Mouse (Mus musculus) heart, embryonic 14.5 days (tissue): ENCODE results near the gene Ciao2a. TPM values are rescaled to one million over a fixed set of nuclear protein-coding genes. Genes with fewer than 3 reads are reported as not detected.

Source experiments
- ATAC-seq: fragments of 200-750 bp; cut with Nextera tagmentation; 2 replicates; pipeline ENCODE4 v1.8.0; 2017; ENCODE audit warnings: low read depth, moderate TSS enrichment; ENCODE audit not compliant: insufficient number of reproducible peaks, insufficient read depth, low FRiP score
- H3K27ac ChIP-seq, 2 experiments: fragments of 200-500 bp in 1 of 2; fragments of 300-500 bp in 1 of 2; sonication (generic) in 1 of 2; replicated peaks in 1 of 2; 2 replicates each; pipeline ENCODE4 v1.5.1; 2012 to 2014; ENCODE audit warnings: low read depth in 2 of 2, low read length in 2 of 2, control low read depth in 1 of 2, mild to moderate bottlenecking in 1 of 2, mixed read lengths in 1 of 2; ENCODE audit not compliant: control insufficient read depth in 1 of 2, insufficient read depth in 1 of 2
- H3K27me3 ChIP-seq: fragments of 300-500 bp; sonication (generic); 2 replicates; pipeline ENCODE4 v1.6.1; 2014; ENCODE audit warnings: mild to moderate bottlenecking, low read length, control low read depth; ENCODE audit not compliant: control insufficient read depth, insufficient read depth
- H3K36me3 ChIP-seq: fragments of 300-500 bp; sonication (generic); 2 replicates; pipeline ENCODE4 v1.6.1; 2014; ENCODE audit warnings: mild to moderate bottlenecking, control low read depth, low read length, mixed read lengths; ENCODE audit not compliant: control insufficient read depth, insufficient read depth
- H3K4me1 ChIP-seq, 2 experiments: fragments of 200-500 bp in 1 of 2; fragments of 300-500 bp in 1 of 2; sonication (generic) in 1 of 2; 2 replicates each; pipeline ENCODE4 v1.6.1; 2012 to 2014; ENCODE audit warnings: low read length in 2 of 2, control low read depth in 1 of 2, mixed read lengths in 1 of 2; ENCODE audit not compliant: control insufficient read depth in 2 of 2, insufficient read depth in 2 of 2
- H3K4me2 ChIP-seq: fragments of 300-500 bp; sonication (generic); 2 replicates; pipeline ENCODE4 v1.6.1; 2014; ENCODE audit warnings: mild to moderate bottlenecking, low read length
- H3K4me3 ChIP-seq, 2 experiments: fragments of 200-500 bp in 1 of 2; fragments of 300-500 bp in 1 of 2; sonication (generic) in 1 of 2; 2 replicates each; pipeline ENCODE4 v1.5.1; 2012 to 2014; ENCODE audit warnings: low read length in 2 of 2, mild to moderate bottlenecking in 2 of 2, control low read depth in 1 of 2, low read depth in 1 of 2, moderate library complexity in 1 of 2; ENCODE audit not compliant: control insufficient read depth in 1 of 2, insufficient read depth in 1 of 2
- H3K9ac ChIP-seq: fragments of 300-500 bp; sonication (generic); 2 replicates; pipeline ENCODE4 v1.6.1; 2014; ENCODE audit warnings: mild to moderate bottlenecking, low read length
- H3K9me3 ChIP-seq: fragments of 300-500 bp; sonication (generic); 2 replicates; pipeline ENCODE4 v1.6.1; 2016; ENCODE audit warnings: low read length, control low read depth; ENCODE audit not compliant: control insufficient read depth
- WGBS: fragments of 180-500 bp; shearing (Covaris S2); extraction: QIAGEN DNeasy Blood & Tissue Kit; methylation state at CpG from one replicate; pipeline ENCODE4 v1.1.7; 2014; 5-methylcytosine and 5-hydroxymethylcytosine counted together
- polyA plus RNA-seq: library from polyadenylated mRNA; unstranded; fragments of >200 nt; fragmentation: Nextera tagmentation; extraction: Ambion mirVana; gene quantifications from 2 replicates; pipeline ENCODE4 v1.2.1, GENCODE M21; 2014

Gene Ciao2a
- polyA plus RNA-seq, 1 experiment from 2014 or later: 163 TPM

- Histone ChIP-seq H3K9ac (no peak overlapping the region), H3K27me3 (no peaks in the 10 kb centered on the region), H3K4me1 (no peaks in the 10 kb centered on the region), H3K4me3 (no peak overlapping the region), H3K9me3 (no peaks in the 10 kb centered on the region), H3K36me3 (peaks cover 87% of the 10 kb centered on the region), H3K27ac (no peak overlapping the region), H3K4me2 (no peak overlapping the region)
- no peak for ATAC-seq
- WGBS: 91% methylated on average over 8 of the region's 8 CpGs
These were observed 21.2 kb upstream of the Ciao2a start for GRCm38 (mm10) chr9:66105168-66105567.

GRCm38 (mm10) chr9:66109574-66109973 is 16.8 kb upstream of the Ciao2a start:
- no peak overlapping the region for H3K4me2 ChIP-seq
- H3K9me3 ChIP-seq: no peaks in the 10 kb centered on the region
- no peak overlapping the region for H3K27ac ChIP-seq
- no peak for ATAC-seq
- no peaks in the 10 kb centered on the region for H3K27me3 ChIP-seq
- no peak overlapping the region for H3K9ac ChIP-seq
- WGBS: 97% methylated on average over 1 of the region's 1 CpGs
- no peak overlapping the region for H3K4me3 ChIP-seq
- H3K4me1 ChIP-seq: no peaks in the 10 kb centered on the region
- H3K36me3 ChIP-seq: peaks cover 45% of the 10 kb centered on the region

GRCm38 (mm10) chr9:66110126-66110525 is 16.3 kb upstream of the Ciao2a start:
- Histone ChIP-seq H3K9me3 (no peaks in the 10 kb centered on the region), H3K4me1 (no peaks in the 10 kb centered on the region), H3K9ac (no peak overlapping the region), H3K36me3 (peaks cover 41% of the 10 kb centered on the region), H3K27me3 (no peaks in the 10 kb centered on the region), H3K4me3 (no peak overlapping the region), H3K27ac (0 out of 4 replicates have a peak overlapping the region, but pooled peaks of 1 of the 2 experiments have one; percentile 19), H3K4me2 (no peak overlapping the region)
- 61% methylated on average over 8 of the region's 8 CpGs for WGBS
- no peak for ATAC-seq

DNA sequence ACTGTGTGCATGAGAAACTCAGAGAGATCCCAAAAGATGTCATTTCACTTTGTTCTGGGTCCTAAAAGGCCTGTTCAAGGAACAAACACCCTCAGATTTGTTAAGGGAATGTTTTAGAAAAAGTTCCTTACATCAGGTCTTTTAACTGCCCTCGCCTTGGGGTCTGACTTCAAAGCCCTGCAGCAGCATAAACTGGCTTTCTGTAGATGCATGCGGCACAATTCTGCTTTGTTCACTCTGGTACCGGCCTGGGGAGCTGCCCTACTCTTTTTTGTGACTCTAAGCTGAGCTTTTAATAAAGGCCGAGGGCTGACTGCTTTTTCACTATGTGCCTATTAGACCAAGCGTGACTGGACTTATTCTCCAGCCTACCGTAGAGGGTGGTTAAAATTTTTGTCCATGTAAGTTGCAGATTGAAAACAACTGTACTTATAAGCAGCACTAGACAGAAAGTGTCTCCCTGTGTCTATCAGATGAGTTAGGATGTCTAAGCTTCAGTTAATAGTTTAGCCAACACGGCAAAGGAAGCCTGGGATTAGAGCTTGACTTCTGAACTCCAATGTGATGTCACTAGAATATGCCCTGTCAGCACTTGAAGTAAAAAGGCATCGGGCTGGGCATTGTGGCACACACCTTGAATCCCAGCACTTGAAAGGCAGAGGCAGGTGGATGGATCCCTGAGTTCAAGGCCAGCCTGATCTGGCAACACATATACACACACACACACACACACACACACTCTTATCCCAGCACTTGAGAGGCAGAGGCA is 15.6 kb upstream of the Ciao2a start:
- Histone ChIP-seq H3K9me3 (no peaks in the 10 kb centered on the region), H3K9ac (no peak overlapping the region), H3K4me1 (no peaks in the 10 kb centered on the region), H3K27ac (no peak overlapping the region), H3K4me3 (no peak overlapping the region), H3K36me3 (peaks cover 43% of the 10 kb centered on the region), H3K4me2 (no peak overlapping the region), H3K27me3 (no peaks in the 10 kb centered on the region)
- WGBS: 83% methylated on average over 8 of the region's 8 CpGs
- ATAC-seq: no peak

DNA sequence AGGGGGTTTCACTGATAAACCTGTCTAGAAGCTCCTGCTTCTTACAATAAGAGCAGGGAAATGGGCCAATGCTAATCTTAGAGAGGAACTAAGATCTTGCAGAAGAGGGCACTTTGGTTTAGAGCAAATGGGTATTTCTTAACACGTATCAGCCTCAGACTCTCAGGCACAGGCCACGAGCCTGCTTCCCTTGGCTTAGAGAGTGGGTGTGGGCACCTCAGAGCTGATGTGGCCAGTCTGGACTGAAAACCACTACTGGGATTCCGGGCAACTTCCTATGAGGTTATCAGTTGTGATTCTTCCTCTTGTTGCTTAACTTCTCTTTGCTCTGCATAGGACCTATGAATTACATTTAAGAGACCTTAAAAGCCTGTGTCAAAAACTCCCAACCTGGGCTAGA is 12.1 kb upstream of the Ciao2a start:
- no peaks in the 10 kb centered on the region for H3K4me1 ChIP-seq
- no peak overlapping the region for H3K4me2 ChIP-seq
- no peaks in the 10 kb centered on the region for H3K9me3 ChIP-seq
- no peak overlapping the region for H3K9ac ChIP-seq
- no peak overlapping the region for H3K27ac ChIP-seq
- H3K4me3 ChIP-seq: no peak overlapping the region
- H3K36me3 ChIP-seq: peaks cover 13% of the 10 kb centered on the region
- WGBS: 67% methylated on average over 3 of the region's 3 CpGs
- H3K27me3 ChIP-seq: no peaks in the 10 kb centered on the region
- ATAC-seq: no peak

DNA sequence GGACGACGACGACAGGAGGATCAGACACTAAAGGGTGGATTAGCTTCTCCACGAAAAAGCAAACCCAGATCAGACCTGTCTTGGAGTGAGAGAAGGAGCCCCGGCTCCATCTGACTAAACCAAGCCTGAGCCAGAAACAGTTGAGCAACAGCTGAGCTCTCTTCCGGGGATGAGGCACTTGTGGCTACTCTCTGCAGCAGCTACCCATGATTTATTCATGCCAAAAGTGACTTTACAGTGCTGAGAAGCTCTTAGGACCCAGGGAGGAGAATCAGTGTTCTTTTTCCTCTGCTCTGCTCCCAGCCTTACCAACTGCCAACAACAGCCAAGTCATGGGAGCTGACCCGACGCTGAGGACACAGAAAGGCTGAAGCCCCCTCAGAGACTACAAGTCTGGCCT is 9.5 kb upstream of the Ciao2a start:
- H3K4me1 ChIP-seq: no peaks in the 10 kb centered on the region
- 54% methylated on average over 8 of the region's 8 CpGs for WGBS
- no peak for ATAC-seq
- H3K4me3 ChIP-seq: no peak overlapping the region
- H3K27me3 ChIP-seq: no peaks in the 10 kb centered on the region
- no peak overlapping the region for H3K27ac ChIP-seq
- H3K9ac ChIP-seq: 0 out of 2 replicates have a peak overlapping the region, but pooled peaks have one; percentile 34
- H3K36me3 ChIP-seq: peaks cover 12% of the 10 kb centered on the region; the same call in 1 of the 2 replicates
- H3K9me3 ChIP-seq: no peaks in the 10 kb centered on the region
- no peak overlapping the region for H3K4me2 ChIP-seq

- Histone ChIP-seq H3K9ac (no peak overlapping the region), H3K4me3 (no peak overlapping the region), H3K4me1 (peaks cover 0 to 11% of the 10 kb centered on the region in 2 experiments; a peak in 2 of 4 replicates), H3K27me3 (no peaks in the 10 kb centered on the region), H3K9me3 (no peaks in the 10 kb centered on the region), H3K27ac (no peak overlapping the region), H3K36me3 (peaks cover 15% of the 10 kb centered on the region; the same call in 1 of the 2 replicates), H3K4me2 (no peak overlapping the region)
- WGBS: 85% methylated on average over 2 of the region's 2 CpGs
- no peak for ATAC-seq
These were observed 6.9 kb upstream of the Ciao2a start for GRCm38 (mm10) chr9:66119498-66119897.

DNA sequence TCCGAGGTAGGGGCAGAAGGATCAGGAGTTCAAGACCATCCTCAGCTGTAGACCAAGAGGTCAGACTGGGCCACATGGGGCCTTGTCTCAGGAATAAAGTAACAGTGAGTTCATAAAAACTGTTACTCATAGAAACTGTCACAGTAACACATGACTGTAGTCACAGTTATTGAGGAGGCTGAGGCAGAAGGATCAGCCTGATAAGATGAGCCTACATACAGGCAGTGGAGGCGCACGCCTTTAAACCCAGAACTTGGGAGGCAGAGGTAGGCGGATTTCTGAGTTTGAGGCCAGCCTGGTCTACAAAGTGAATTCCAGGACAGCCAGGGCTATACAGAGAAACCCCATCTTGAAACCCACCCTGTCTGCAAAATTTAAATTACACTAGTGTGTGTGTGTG is 6.3 kb upstream of the Ciao2a start:
- 90% methylated on average over 4 of the region's 4 CpGs for WGBS
- H3K27me3 ChIP-seq: no peaks in the 10 kb centered on the region

More for the DNA sequence above, 6.3 kb upstream of the Ciao2a start:
- Histone ChIP-seq H3K36me3 (peaks cover 14% of the 10 kb centered on the region; the same call in 1 of the 2 replicates), H3K9ac (no peak overlapping the region), H3K4me1 (peaks cover 0 to 11% of the 10 kb centered on the region in 2 experiments; a peak in 2 of 4 replicates), H3K9me3 (no peaks in the 10 kb centered on the region), H3K27ac (no peak overlapping the region), H3K4me3 (no peak overlapping the region), H3K4me2 (no peak overlapping the region)
- ATAC-seq: no peak
